Mouse (Mus musculus) hindbrain, embryonic 13.5 days (tissue): ENCODE data around the gene Cpped1. TPM values are rescaled to one million over a fixed set of nuclear protein-coding genes. Genes with fewer than 3 reads are reported as not detected.

Source experiments
- ATAC-seq: fragments of 200-750 bp; cut with Nextera tagmentation; 2 replicates; pipeline ENCODE4 v1.8.0; 2017; ENCODE audit warnings: moderate TSS enrichment; ENCODE audit not compliant: low FRiP score
- H3K27ac ChIP-seq: fragments of 300-500 bp; sonication (generic); 2 replicates; pipeline ENCODE4 v1.5.1; 2015; ENCODE audit warnings: inconsistent platforms, mild to moderate bottlenecking, moderate library complexity
- H3K27me3 ChIP-seq: fragments of 300-500 bp; sonication (generic); 2 replicates; pipeline ENCODE4 v1.6.1; 2015; ENCODE audit warnings: mild to moderate bottlenecking, inconsistent platforms
- H3K36me3 ChIP-seq: fragments of 300-500 bp; sonication (generic); 2 replicates; pipeline ENCODE4 v1.6.1; 2015; ENCODE audit warnings: mild to moderate bottlenecking, inconsistent platforms
- H3K4me1 ChIP-seq: fragments of 300-500 bp; sonication (generic); replicated peaks from 2 replicates; pipeline ENCODE4 v1.6.1; 2015; ENCODE audit warnings: inconsistent platforms
- H3K4me2 ChIP-seq: fragments of 300-500 bp; sonication (generic); 2 replicates; pipeline ENCODE4 v1.6.1; 2015; ENCODE audit warnings: inconsistent platforms, mild to moderate bottlenecking, moderate library complexity
- H3K4me3 ChIP-seq: fragments of 300-500 bp; sonication (generic); 2 replicates; pipeline ENCODE4 v1.5.1; 2015; ENCODE audit warnings: mild to moderate bottlenecking, inconsistent platforms
- H3K9ac ChIP-seq: fragments of 300-500 bp; sonication (generic); 2 replicates; pipeline ENCODE4 v1.6.1; 2015; ENCODE audit warnings: mild to moderate bottlenecking, inconsistent platforms
- H3K9me3 ChIP-seq: fragments of 300-500 bp; sonication (generic); 2 replicates; pipeline ENCODE4 v1.6.1; 2016; ENCODE audit warnings: inconsistent platforms
- WGBS: fragments of 180-500 bp; shearing (Covaris S2); methylation state at CpG from one replicate; pipeline ENCODE4 v1.1.7; 2015; 5-methylcytosine and 5-hydroxymethylcytosine counted together
- polyA plus RNA-seq: library from polyadenylated mRNA; unstranded; fragments of >200 nt; fragmentation: Nextera tagmentation; extraction: Ambion mirVana; gene quantifications from 2 replicates; pipeline ENCODE4 v1.2.1, GENCODE M21; 2015

Cpped1 gene
- polyA plus RNA-seq, 1 experiment from 2014 or later: 14.3 TPM

- Histone ChIP-seq H3K4me2 (no peak overlapping the region), H3K9me3 (no peaks in the 10 kb centered on the region), H3K4me1 (no peaks in the 10 kb centered on the region), H3K27me3 (no peaks in the 10 kb centered on the region), H3K9ac (no peak overlapping the region), H3K27ac (no peak overlapping the region), H3K36me3 (peaks cover 13% of the 10 kb centered on the region), H3K4me3 (no peak overlapping the region)
- ATAC-seq: no peak
- WGBS: 76% methylated on average over 3 of the region's 3 CpGs
These were observed 19.5 kb downstream of the Cpped1 start for GRCm38 (mm10) chr16:11889741-11890140.

DNA sequence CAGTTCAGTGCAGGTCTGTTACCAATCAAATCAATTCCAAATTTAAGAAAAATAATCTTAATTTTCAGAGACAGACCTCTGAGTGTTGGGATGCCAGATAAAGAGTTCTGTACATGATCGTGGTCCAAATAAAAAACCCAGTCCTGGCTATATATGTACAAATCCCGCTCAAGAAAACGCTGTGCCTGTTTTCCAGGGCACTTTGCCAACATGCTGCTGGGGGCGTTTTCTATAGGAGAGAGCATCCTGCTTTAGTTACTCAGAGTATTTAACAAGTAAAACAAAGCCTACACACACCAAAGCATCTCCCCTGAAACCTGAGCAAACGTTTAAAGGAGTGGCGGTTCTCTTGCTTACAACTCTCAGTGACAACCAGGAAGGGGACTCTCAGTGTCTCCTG is 27.4 kb downstream of the Cpped1 start:
- no peak for ATAC-seq
- Histone ChIP-seq H3K4me2 (no peak overlapping the region), H3K27ac (no peak overlapping the region), H3K9me3 (no peaks in the 10 kb centered on the region), H3K4me1 (no peaks in the 10 kb centered on the region; the same call in 1 of the 2 replicates), H3K9ac (no peak overlapping the region), H3K27me3 (no peaks in the 10 kb centered on the region), H3K4me3 (no peak overlapping the region), H3K36me3 (peaks cover 11% of the 10 kb centered on the region)
- 77% methylated on average over 6 of the region's 6 CpGs for WGBS

GRCm38 (mm10) chr16:11880461-11880860 is 28.8 kb downstream of the Cpped1 start:
- H3K4me1 ChIP-seq: no peaks in the 10 kb centered on the region; the same call in 1 of the 2 replicates
- no peaks in the 10 kb centered on the region for H3K9me3 ChIP-seq
- no peak overlapping the region for H3K27ac ChIP-seq
- ATAC-seq: no peak
- no peak overlapping the region for H3K9ac ChIP-seq
- peaks cover 8% of the 10 kb centered on the region for H3K36me3 ChIP-seq
- WGBS: 91% methylated on average over 6 of the region's 6 CpGs
- H3K27me3 ChIP-seq: no peaks in the 10 kb centered on the region
- H3K4me3 ChIP-seq: no peak overlapping the region
- H3K4me2 ChIP-seq: no peak overlapping the region

GRCm38 (mm10) chr16:11879196-11879595 is 30.0 kb downstream of the Cpped1 start:
- no peak overlapping the region for H3K27ac ChIP-seq
- no peaks in the 10 kb centered on the region for H3K27me3 ChIP-seq
- no peaks in the 10 kb centered on the region; the same call in 1 of the 2 replicates for H3K4me1 ChIP-seq
- H3K9me3 ChIP-seq: no peaks in the 10 kb centered on the region
- 87% methylated on average over 6 of the region's 6 CpGs for WGBS
- peaks cover 4% of the 10 kb centered on the region; the same call in 1 of the 2 replicates for H3K36me3 ChIP-seq
- H3K9ac ChIP-seq: no peak overlapping the region
- no peak overlapping the region for H3K4me2 ChIP-seq
- ATAC-seq: no peak
- no peak overlapping the region for H3K4me3 ChIP-seq

DNA sequence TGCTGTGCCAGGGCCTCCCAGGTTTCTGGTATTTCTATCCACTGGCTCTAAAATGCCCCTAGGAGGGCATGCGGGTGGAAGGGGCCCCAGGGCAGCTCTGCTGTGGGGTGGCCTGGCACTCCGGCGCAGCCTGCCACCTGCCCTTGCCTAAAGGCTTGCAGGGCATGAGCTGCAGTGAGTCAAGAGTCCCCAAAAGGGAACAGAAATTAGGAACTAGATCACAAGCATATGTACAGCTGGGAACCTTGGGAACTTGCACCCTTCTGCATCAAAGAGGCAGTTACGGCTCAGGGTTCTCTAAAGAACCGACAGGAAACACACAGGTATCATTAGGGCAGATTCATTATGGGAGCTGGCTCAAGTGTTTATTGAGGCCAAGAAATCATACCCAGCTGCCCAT is 34.0 kb downstream of the Cpped1 start:
- Histone ChIP-seq H3K27me3 (no peaks in the 10 kb centered on the region), H3K36me3 (peaks cover 4% of the 10 kb centered on the region; the same call in 1 of the 2 replicates), H3K4me3 (no peak overlapping the region), H3K9ac (no peak overlapping the region), H3K27ac (no peak overlapping the region), H3K9me3 (no peaks in the 10 kb centered on the region), H3K4me2 (no peak overlapping the region), H3K4me1 (no peaks in the 10 kb centered on the region; the same call in 1 of the 2 replicates)
- ATAC-seq: no peak
- 82% methylated on average over 5 of the region's 5 CpGs for WGBS

DNA sequence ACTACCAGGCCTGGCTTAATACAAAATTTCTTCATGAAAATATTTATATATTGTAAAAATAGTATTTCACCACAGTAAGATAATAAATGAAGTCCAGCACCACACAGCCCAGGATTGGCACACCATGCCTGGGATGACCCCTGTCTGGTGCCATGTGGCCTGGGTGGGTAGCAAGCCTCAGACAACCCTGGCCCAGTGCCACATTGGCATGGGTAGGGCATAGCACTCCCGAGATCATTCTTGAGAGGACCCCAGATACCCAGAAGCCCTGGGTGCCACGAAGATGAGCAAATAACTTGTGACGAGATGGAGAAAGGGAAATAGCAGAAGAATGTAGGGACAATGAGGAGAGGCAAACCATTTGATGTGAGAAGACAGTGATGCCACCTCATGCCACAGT is 36.0 kb downstream of the Cpped1 start:
- 90% methylated on average over 3 of the region's 3 CpGs for WGBS
- no peaks in the 10 kb centered on the region for H3K4me1 ChIP-seq
- H3K36me3 ChIP-seq: peaks cover 4% of the 10 kb centered on the region; the same call in 1 of the 2 replicates
- H3K9ac ChIP-seq: no peak overlapping the region
- no peak for ATAC-seq
- H3K4me3 ChIP-seq: no peak overlapping the region
- no peak overlapping the region for H3K4me2 ChIP-seq
- H3K27ac ChIP-seq: no peak overlapping the region
- H3K27me3 ChIP-seq: no peaks in the 10 kb centered on the region
- no peaks in the 10 kb centered on the region for H3K9me3 ChIP-seq

- 95% methylated on average over 3 of the region's 3 CpGs for WGBS
- Histone ChIP-seq H3K9me3 (no peaks in the 10 kb centered on the region), H3K36me3 (no peaks in the 10 kb centered on the region), H3K4me3 (no peak overlapping the region), H3K9ac (no peak overlapping the region), H3K27me3 (no peaks in the 10 kb centered on the region), H3K27ac (no peak overlapping the region), H3K4me2 (no peak overlapping the region), H3K4me1 (no peaks in the 10 kb centered on the region)
- no peak for ATAC-seq
These were observed 40.8 kb downstream of the Cpped1 start for GRCm38 (mm10) chr16:11868486-11868885.

- Histone ChIP-seq H3K36me3 (0 out of 2 replicates have a peak, but pooled peaks cover 5% of the 10 kb centered on the region), H3K27ac (peak overlapping the region; percentile 15), H3K4me1 (0 out of 2 replicates have a peak, but pooled peaks cover 3% of the 10 kb centered on the region), H3K27me3 (no peaks in the 10 kb centered on the region), H3K4me2 (no peak overlapping the region), H3K9ac (no peak overlapping the region), H3K9me3 (no peaks in the 10 kb centered on the region), H3K4me3 (no peak overlapping the region)
- no peak for ATAC-seq
- WGBS: 82% methylated on average over 8 of the region's 8 CpGs
These were observed 56.3 kb downstream of the Cpped1 start for GRCm38 (mm10) chr16:11852716-11853605.

GRCm38 (mm10) chr16:11848990-11849658 is 60.1 kb downstream of the Cpped1 start:
- Histone ChIP-seq H3K4me2 (no peak overlapping the region), H3K9ac (no peak overlapping the region), H3K4me3 (no peak overlapping the region), H3K27ac (no peak overlapping the region), H3K36me3 (0 out of 2 replicates have a peak, but pooled peaks cover 5% of the 10 kb centered on the region), H3K4me1 (peaks cover 3% of the 10 kb centered on the region; the same call in 1 of the 2 replicates), H3K27me3 (no peaks in the 10 kb centered on the region), H3K9me3 (no peaks in the 10 kb centered on the region)
- 88% methylated on average over 5 of the region's 5 CpGs for WGBS
- no peak for ATAC-seq

DNA sequence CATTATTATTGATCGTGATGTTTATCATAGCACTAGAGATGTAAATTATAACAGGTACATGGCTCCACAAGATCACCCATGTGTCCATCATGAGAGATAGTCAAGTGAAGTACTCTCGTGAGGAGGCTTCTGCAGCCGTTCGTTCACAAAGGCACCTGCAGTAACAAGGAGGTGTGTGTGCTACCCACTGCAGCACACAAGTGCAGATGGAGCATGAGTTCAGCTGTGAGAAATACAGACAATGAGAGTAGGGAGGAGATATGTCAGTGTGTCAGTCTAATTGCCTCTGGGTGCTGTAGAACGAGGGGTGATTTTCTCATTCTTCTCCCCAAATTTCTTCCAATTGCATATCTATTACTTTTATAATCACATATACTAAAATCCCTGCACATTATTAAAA is 63.9 kb downstream of the Cpped1 start:
- 83% methylated on average over 5 of the region's 5 CpGs for WGBS
- Histone ChIP-seq H3K27me3 (no peaks in the 10 kb centered on the region), H3K9ac (no peak overlapping the region), H3K27ac (peak overlapping the region; percentile 66), H3K9me3 (no peaks in the 10 kb centered on the region), H3K36me3 (0 out of 2 replicates have a peak, but pooled peaks cover 5% of the 10 kb centered on the region), H3K4me2 (no peak overlapping the region), H3K4me1 (no peaks in the 10 kb centered on the region; the same call in 1 of the 2 replicates), H3K4me3 (no peak overlapping the region)
- ATAC-seq: no peak

GRCm38 (mm10) chr16:11843441-11843840 is 65.8 kb downstream of the Cpped1 start:
- Histone ChIP-seq H3K36me3 (no peaks in the 10 kb centered on the region), H3K9me3 (no peaks in the 10 kb centered on the region), H3K4me1 (no peaks in the 10 kb centered on the region; the same call in 1 of the 2 replicates), H3K4me2 (no peak overlapping the region), H3K27ac (no peak overlapping the region), H3K27me3 (no peaks in the 10 kb centered on the region), H3K4me3 (no peak overlapping the region), H3K9ac (no peak overlapping the region)
- WGBS: 96% methylated on average over 2 of the region's 2 CpGs
- no peak for ATAC-seq

GRCm38 (mm10) chr16:11833474-11833873 is 75.8 kb downstream of the Cpped1 start:
- 93% methylated on average over 1 of the region's 1 CpGs for WGBS
- Histone ChIP-seq H3K4me2 (no peak overlapping the region), H3K27me3 (no peaks in the 10 kb centered on the region), H3K36me3 (no peaks in the 10 kb centered on the region), H3K4me1 (no peaks in the 10 kb centered on the region), H3K27ac (no peak overlapping the region), H3K4me3 (no peak overlapping the region), H3K9ac (no peak overlapping the region), H3K9me3 (no peaks in the 10 kb centered on the region)
- ATAC-seq: no peak
